Mouse (Mus musculus): ENCODE measurements at regions not wholly inside any gene's neighbourhood (a gene's known extent, or its start where the extent isn't known, plus 50 kb on each side); places are given as distances from the start of the nearest gene placed in this dataset.
"Not testable (repeated sequence)": the region's sequence is repeated elsewhere in the genome, so short reads cannot be mapped to it uniquely, and the experiment has no call there.

DNA sequence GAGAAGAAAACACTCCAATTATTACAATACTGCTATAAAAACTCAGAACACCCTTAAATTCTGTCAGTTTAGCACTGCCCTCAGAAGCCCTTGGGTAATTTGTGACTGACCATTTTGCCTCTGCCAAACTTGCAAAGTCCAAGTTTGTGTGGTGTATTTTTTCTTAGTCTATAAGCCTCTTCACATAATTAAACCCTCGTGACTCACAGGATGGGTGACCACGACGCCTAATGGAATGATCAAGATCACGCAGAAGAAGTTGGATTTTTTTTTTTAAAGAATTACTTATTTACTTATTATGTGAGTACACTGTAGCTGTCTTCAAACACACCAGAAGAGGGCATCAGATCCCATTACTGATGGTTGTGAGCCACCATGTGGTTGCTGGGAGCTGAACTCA lies 214.4 kb upstream of the Smim15 start:
- no peak for DNase-seq

DNA sequence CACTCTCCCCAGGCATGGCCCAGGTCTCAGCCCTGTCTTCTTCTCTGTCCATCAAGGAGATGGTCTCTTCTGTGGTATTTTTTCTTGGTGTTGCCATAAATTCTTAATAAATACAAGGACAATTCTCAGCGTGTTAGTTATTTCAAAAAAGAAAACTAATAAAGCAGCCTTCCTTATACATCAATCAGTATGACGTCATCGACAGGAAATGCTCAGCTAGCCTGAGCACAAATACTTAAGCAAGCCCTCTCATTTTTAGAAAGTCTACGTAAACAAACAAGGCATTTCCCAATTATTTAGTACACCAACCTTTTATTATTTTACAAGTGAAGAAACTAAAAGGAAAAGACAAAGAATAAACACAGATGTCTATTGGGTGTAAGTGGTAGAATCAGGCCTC lies 218.6 kb upstream of the Smim15 start:
- no peak for DNase-seq

DNA sequence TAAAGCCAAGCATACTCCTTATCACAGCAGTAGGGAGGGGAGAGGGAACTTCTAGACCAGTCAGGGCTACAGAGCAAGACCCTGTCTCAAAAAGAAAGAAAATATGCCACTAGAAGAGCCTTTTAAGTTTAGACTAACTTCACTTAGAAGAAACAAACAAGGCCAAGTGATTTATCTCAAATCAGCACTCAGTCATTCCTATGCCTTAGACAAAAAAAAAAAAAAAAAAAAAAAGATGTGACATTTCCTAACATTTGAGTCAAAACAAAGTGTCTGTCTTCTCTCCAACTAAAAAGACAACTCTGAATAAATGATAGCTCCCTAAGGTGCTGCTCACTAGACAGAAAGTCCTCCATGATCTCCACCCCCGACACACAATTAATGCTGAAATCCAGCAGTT lies 220.9 kb upstream of the Smim15 start:
- DNase-seq = no peak

DNA sequence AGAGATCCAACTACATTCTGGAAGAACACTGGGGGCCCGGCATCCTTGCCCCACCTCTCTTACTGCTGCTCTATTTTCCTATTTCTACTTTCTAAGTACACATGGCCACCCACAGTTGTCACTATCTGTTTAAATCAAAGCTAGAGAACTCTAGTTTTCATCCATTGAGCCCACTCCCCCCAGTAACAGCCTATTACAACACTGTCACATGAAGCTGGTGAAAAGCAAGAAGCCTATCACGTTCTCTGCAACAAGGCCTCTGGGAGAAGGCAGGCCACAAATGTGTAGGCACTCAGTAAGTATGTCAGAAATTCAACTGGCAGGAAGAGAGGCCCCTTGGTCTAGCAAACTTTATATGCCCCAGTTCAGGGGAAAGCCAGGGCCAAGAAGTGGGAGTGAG lies 222.0 kb upstream of the Smim15 start:
- DNase-seq = no peak

DNA sequence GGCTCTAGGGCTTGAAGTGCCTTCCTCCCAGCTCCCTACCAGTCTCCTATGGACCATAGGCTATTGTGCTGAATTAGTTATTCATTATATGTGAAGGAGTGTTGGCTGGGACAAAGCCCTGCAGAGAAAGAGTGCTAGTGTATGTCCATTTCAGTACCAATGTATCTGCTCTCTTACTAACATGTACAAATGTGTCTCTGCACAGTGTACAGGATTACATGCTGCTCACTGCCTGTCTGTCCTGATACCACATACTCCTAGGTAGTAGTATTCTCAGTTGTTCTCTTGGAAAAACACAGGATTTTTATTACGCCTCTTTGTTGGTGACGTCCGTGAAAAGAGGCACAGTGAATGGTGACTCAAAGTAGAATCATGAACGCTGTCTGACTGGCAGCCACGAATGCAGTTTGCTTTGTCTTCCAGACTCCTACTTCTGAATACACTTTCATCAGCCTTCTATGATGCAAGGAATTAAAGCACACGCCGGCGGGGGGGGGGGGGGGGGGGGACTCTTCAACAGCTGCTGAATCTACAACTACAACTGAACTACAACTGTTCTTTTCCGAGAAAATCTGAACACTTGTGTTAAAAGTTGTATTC lies 230.6 kb upstream of the Smim15 start:
- DNase-seq = no peak

DNA sequence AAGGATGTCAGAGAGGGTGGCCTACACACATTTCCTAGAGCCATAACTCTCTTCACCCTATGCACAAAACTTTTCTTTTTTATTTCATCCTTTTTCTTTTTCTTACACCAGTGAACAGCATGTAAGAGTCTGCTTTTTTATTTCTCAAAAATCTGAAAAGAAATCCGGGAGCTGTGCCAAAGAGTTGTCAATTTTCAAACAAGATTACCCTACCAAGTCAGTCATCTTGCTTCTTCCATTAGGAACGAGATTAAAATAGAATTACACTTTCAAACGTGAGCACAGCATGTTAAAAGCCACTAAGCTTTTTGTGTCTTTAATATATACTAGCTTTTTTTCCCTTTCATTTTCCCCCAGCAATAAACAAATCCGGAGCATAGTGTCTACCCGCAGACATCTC lies 232.2 kb upstream of the Smim15 start:
- DNase-seq = no peak

DNA sequence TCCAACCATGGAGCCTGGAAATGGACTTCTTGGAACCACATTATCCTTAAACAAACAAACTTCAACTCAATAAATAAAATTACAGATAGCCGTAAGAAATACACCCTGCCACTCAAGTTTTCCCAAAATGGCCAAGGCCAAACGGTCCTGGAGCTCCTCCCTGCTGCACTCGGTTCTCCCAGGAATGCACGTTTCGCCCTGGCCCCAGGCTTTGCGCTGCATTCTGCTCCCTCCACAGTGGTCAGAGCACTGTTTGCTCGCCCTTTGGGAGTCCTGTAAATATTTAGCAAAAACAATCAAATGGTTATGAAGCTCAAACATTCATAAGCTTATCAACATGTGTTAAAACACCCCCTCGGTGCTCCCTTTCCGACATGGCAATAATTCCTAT lies 233.4 kb upstream of the Smim15 start:
- no peak for DNase-seq

DNA sequence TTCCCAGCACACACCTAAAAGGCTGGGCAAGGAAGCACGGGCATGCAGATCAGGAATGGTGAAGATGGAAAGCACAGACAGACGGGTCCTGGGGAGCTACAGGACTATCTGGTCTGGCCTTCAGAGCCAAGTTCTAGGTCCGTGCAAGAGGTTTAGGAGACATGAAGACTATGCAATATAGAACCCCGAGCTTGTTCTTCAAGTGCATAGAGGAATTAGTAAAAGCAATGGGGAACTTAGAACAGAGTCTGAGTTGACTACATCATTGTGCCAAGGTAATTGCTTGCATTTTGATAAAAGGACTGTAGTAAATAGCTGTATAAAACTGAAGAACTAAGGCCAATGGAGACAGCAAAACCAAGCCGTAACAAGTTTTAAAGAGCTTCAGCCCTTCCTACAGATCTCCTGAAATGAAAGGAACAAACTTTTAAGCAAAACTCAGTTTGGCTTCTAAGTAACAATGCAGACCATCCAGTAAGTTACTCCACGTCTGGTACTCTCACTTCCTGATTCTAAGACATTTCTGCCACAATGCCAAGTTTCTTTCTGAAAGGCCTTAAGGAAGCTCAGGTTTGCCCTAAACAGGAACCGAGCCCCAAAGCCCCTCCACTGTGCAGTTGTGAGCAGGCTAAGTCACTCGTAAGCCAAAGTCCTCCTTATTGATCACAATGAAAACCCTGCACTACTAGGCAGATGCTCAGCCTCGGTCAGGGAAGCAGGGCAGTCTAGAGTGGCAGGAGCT lies 234.0 kb upstream of the Smim15 start:
- DNase-seq = no peak

DNA sequence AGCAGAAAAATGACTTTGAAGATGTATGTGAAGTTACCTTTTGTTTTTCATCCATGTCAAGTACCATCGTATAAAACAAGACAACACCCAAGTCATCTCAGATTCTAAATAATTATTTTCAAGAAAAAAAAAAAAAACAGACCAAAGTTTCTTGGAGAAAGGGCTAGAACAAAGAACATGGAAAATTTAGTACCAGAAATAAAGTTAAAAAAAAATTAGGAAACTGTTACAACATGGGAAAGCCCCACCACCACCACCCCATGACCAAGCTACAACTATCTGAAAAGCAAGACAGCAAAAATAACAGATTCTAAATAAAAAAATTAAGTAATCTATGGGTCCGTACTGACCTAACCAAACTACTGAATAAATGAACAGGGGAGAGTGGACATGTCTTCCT lies 235.3 kb upstream of the Smim15 start:
- DNase-seq = no peak

DNA sequence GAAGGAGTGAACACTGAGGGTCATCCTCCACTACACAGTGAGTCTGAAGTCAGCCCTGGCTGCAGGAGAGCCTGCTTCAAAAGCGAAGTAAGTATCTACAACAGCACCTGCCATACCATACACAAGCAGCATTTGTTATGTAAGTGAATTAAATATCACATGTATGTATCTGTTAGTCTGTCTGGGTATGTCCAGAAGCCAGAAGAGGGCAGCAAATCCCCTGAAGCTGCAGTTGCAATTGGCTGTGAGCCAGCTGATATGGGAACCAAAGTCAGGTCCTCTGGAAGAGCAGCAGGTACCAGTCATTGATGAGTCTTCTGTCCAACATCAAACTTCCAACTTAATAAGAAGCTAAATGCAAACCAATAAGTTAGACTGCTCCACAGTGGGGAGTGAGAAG lies 239.8 kb upstream of the Smim15 start:
- peak in 1 of 2 experiments; percentile 37 for DNase-seq

DNA sequence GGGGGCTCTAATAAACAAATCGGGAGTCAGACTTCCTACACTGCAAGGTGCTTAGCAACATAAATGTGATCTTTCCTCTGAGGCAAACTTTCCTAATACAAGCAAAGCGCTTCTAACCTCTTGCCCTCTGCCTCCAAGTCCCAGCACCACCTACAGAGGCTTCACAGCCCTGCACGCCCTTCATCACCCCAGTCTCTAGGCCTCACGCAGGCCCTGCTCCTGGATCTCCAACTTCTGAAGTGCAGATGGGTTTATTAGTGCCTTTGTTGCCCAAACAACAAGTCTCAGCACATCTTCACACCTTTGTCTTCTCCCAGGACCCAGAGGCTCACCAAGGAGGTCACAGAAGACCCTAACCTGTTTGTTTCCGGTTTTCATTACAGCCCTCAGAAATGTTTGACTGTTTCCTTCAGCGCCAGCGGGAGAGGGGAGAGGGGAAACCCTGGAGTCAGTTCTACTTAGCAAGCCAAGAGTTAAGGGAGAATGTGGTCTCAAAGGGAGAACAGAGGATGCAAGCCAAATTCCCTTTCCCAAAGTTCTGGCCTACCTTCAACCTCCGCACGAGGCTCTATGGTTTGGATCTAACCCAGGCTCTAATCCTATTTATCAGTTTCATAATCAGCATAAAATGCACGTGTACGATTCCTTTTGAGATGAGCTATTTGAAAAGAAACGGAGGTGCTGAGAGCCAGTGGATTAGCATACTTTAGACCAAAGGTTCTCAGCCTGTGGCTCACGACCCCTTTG lies 244.9 kb upstream of the Smim15 start:
- DNase-seq = no peak

DNA sequence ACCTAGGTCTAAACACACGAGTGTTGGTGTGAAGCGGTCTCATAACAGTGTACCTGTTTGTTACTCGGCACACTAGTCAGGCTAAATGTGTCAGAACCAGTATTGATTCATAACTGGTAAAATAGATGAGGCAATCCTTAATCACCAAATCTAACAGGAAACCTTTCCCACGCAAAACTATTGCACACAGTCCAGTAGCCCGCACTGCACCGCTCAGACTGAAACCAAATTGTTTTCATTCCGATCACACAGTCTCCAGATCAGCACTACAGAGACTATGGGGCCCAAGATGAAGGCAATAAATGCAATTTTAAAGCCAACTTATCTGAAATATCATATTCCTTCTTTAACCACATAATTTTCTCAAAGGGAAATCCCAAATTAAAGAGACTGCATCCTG lies 246.1 kb upstream of the Smim15 start:
- DNase-seq = no peak

DNA sequence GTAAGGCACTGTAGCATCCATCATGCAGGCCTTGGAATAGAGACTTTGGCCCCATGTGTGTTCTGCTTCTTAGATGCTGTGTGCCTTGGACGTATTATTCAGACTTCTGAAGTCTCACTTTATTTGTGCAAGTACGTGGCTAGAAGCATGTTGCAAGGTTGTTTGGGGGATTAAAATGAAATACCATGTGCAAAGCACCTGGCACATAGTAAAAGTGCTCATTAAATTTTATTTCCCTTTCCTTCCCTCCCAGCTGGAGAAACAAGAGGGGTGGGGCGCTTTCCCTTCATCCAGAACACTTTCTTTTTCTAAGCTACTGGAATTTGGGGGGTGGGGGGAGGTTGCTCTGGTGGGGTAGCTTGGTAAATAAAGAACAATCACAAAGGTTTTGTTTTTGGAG lies 248.7 kb upstream of the Smim15 start:
- no peak for DNase-seq

DNA sequence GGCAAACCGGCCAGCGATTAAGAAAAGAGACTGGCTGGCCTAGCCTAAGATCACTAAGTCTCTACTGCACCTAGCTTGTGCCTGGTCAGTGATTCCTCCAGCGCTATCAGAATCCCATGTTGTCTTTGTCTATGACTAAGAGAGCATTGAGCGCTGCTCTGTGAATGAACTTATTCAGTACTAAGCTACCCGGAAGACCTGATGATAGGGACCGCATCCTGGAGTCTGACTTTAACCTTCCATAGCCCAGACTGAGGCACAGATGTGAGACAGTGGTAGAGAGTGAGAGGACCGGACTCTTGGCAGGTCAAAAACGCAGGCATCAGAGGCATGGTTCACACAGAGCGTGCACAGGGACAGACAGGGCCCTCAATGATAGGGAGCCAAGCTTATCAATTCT lies 252.5 kb upstream of the Smim15 start:
- no peak for DNase-seq

DNA sequence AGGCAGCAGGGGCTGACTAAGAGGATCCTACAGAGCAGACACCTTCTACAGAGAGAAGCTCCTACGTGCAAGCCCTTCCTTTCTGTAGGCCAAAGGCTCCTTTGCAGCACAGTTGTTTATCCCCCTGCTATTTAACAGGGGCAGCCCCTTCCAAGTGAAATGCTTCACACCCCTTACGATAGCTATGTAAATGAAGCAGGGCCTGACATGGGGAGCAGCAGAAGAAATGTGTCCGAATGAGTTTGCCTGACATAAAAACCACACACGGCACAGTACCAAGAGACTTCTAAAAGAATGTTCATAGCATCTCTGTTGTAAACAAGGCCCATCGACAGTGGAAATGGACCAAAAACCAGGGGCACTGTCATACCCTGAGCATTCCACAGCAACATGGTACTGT lies 259.3 kb upstream of the Smim15 start:
- DNase-seq = no peak

DNA sequence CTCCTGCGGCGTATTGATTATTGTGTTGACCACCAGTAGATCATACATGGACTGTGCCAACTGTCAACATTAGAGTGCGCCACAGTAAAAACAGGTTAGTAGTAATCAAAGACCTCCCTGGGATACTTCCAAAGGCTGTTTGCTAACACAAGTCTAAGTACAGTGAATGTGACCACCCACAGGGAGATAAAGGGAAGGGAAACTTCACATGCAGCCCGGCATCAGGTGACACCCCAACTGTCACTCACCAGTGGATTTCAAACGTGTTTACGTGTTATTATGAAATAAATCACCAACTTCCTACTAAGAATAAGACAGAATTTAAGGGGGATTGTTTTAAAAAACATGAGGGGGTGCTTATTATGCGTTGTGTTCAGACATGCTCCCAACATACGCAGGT lies 262.5 kb upstream of the Smim15 start:
- no peak for DNase-seq

DNA sequence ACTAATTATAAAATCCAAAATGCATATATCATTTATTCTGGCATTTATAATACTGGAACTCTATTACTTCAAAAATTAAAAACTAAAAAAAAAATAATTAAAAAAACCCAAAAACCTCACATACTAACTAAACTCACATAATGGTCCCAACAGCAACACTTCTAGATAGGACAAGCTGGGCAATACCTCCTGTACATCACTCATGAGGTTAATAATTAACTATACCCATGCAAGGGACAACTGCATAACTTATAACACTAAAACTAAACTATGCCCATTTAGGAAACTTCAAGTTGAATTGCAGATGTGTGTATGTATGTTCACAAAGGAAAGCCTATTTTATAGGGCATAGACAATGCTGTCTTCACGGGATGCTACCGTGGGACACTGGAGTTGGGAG lies 263.0 kb upstream of the Smim15 start:
- no peak for DNase-seq

DNA sequence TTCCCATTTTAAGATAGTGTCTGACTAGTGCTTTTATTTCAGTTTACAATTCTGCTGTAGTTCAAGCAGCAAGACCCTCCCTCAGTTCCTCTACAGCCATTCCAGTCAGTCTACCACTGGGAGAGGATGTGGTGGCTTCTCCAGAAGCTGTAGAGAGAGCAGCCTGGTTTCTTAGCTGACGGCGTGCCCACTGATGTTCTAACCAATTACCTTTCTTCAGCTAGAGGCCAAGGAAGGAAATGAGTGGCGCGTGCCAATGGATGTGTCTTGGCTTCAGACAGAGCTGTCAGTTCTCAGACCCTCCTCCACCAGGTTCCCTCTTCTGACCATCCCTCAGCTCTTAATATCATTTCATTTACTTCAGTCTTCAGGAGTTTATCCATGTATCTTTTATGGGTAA lies 264.7 kb upstream of the Smim15 start:
- DNase-seq = no peak

DNA sequence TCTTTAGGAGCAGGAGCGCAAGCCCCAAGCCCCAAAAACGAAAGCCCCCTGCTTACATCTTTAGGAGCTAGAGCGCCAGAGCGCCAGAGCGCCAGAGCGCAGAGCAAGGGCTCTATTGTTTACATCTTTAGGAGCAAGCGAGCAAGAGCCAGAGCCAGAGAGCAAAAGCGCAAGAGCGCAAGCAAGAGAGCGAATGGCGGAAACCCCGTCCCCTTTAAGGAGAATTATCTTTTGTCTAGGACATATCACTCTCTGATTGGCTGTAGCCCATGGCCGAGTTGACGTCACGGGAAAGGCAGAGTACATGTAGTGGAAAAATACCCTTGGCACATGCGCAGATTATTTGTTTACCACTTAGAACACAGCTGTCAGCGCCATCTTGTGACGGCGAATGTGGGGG lies 269.7 kb upstream of the Smim15 start:
- DNase-seq = not testable (repeated sequence)

DNA sequence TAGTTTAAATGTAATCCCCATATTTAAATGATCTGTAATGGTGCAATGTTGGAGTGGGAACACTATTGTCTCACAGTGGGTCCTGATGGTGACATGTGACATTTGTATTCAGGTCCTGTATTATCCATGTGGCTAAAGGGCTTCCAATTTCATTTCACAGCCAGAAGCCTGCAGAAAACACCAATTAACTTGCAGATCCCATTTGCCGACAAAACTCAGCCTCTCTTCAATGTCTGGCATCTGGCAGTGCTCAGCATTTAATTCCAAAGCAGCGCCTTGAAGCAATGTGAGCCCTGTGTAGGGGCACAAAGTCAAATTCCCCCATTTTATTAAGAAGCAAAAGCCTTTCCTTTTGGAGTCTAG lies 277.0 kb upstream of the Smim15 start:
- no peak for DNase-seq

DNA sequence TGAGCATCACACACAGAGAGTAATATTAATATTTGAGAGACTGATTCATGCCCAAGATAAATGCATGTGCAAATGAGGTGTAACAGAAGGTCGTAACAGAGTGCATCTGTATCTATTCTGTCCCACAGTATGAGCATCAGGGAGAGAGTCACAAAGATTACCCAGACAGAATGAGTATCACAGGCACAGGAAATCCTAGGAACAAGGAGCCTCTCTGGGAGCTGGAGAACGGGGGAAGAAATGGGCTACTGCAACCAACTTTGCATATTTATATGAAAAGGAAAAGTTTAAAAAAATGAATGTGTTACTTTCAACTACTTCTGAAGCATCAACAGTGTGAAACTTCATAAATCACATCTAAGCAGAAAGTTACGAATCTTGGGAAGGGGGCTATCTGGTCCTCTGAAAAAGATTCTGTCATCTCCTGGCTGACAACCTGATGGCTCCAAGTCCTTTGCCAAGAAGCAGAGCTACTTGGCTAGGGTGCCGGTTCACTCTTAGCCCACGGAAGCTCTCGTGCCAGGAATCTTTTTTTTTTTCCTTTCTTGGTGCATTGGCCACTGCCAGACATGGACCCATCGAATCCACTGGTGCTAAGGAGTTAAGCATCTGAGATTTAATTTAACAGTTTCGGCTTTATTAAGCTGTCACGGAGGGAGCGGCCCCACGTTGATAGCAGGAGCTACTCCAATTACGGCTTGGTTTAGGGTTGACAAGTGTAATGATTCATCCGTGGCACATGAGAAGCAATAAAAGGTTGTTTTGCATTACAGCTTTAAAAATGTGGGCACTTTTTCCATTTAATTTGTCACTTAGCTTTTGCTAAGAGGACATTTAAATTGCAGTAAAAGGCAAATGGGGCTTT lies 277.6 kb upstream of the Smim15 start:
- DNase-seq = no peak

DNA sequence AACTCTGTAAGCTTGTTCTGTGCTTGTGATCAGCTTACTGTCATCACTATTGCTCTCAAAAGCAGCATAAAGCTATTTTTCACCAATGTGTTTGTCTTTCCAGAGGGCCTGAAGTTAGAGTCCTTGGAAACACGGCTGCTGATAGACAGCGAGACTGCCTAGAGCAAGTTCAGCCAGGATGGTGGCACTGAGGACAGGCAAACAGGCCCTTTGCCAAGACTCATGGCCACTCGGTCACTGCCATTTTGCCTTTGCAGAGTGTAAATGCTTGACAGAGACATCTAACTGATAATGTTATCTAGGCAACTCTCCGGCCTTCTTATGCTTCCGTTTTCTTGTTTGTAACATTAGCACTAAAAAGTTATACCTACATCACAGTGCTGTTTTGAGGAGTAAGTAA lies 280.3 kb upstream of the Smim15 start:
- no peak for DNase-seq

DNA sequence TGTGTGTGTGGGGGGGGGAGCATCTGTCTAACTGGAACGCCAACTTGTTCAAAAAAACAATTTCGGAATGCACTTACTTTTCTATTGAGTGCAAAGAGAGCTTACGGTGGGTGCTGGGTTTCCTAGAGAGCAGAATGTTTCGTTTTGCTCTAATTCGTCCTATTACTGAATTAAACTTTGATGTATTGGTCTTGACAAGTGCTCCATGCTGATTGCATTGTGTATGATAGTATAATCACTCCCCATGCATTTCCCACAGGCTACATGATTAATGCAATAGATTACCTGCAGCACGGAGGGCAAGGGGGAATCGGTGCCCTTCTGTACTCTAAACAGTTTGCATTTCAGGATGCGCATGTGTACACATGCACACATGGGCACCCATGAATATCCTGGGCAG lies 283.7 kb upstream of the Smim15 start:
- DNase-seq = no peak

Measured in kidney, postnatal 25 days (tissue).